Mouse (Mus musculus) naive thymus-derived CD4-positive, alpha-beta T cell, adult 2 months (primary cell): ENCODE measurements around the gene 5730522E02Rik.

Experiments
- DNase-seq: peaks from one replicate; pipeline ENCODE4 v3.0.0-alpha.2; 2011; ENCODE audit warnings: low read depth

Gene 5730522E02Rik

DNA sequence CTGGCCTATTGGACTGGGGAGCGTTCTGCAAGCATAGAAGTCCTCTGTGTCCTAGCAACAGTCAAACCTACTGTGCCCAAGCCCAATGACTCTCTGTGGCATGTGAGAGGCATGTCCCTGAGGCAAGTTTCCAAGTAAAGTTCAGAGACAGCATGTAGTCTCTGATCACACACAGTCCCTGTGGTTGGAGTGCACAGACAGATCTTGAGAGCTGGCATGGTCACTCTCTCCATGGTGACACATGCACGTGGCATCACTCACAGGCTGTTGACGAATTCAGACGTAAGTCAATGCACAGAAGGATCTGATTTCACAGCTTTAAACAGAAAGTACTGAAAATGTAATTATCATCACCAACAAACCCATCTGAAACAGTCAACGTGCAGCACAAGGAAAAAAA is 210.8 kb downstream of the 5730522E02Rik start:
- no peak for DNase-seq

DNA sequence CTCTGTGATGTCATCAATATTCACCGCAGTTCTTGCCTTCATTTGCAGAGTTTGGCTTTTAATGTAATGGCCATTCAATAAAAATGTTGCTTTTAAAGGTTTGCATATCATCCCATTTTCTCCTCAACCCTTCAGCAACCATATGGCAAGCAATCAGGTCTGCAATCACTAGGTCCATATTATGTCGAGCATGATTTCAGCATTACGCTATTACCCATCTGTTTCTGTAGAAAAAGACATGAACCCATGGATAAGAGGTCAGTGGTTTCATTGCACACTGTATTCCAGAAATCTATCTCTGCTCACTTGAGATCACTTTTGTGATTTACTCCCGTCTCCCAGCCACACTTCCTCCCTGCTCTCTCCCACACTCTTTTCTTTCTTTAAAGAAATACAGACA is 213.1 kb downstream of the 5730522E02Rik start:
- no peak for DNase-seq

DNA sequence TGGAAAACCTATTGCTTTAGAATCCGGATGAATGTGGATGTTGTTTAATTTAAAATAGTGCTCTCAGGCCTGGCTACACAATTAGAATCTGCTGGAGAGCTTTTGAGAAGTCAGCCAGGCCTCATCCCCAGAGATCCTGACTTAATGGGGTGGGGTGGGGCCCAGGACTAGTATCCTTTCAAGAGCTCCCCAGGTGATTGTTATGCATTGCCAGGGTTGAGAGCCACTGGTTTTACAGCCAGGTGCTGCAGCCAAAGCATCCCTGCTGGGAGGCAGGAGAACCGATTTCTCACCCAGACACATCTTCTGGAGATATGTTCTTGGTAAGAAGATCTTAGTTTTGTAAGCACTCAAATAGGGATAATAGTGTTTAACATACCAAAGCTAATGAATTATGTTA is 216.4 kb downstream of the 5730522E02Rik start:
- no peak for DNase-seq

DNA sequence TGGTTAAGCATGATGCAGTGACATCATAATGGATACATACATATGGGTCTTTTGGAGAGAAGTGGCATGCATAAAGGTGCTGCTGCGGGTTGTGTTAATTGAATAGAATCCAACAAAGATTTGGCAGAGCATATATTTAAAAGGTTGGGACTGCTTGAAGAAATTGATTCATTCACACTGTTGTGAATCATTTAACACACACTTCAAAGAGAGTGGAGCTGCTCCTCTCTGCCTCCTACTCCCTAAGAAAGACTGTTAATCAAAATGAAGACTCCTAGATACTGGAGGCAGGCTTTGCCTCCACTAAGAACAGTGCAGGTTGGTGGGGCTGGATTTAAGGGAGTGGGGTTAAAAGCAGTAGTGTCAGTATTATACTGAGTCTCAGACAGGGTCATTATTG is 218.3 kb downstream of the 5730522E02Rik start:
- no peak for DNase-seq

DNA sequence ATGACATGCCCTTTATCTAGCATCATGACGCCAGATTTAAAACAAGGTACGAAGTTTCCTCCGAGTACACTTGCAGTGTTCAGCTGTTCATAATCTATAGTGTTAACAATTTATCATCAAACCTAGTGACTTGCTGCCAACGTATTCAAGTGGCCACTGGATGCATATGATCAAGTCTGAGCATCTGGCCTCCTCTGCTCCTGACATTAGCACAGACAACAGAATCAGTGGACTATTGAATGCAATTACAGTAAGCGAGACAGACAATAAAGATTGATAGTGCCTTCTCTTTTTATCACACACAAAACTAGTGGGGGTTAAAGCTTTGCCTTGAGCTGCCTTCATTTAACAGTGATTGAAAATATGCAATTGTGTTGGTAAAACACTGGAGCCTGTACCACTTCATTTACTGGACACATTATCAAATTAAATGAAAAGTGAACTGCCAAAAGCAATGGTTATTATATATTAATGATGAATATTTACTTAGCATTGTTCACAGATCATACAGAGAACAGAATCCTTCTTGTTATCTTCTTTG is 231.8 kb downstream of the 5730522E02Rik start:
- no peak for DNase-seq

DNA sequence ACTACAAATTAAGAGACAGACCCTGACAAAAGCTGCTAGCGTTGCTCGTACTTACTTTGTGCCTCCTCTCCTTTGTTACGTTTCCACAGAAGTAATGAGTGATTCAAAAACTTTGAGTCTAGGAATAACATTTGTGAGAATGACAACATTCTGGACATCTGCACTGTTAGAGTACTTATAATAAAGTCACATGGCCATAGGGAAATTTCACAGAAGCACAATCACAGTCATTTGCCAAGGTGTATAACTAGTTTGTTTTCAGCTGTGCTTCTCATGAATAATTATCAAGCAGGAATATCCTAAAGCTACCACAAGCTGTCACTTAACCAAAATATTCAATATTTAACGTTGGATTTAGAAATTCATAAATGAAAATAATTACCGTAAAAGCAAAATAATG is 269.1 kb downstream of the 5730522E02Rik start:
- DNase-seq, result no peak

DNA sequence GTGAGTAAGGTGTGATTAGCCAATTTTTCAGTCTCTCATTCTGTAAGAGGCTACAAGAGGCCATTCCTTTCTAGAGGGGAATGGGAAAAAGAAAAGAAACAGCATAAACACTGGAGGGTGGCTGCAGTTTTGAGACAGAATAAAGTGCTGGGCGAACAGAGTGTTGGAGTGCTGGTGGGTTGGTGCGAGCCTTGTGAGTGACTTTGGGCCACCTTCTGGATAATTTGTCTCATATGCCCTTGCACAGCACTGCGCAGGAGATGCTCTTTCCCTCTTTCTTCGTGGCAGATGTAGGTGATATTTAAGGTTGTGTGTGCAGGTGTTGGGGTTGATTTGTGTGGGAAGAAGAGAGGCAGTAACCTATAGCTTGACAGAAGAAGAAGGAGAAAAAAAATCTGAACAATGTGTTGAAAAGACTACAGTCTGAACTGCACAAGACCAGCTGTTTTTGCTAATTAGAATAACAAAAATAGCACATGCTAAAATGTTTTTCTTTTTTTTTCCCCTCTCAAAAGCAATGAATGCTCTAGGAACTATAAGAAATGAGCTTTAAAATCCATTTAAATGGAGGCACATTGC is 269.8 kb downstream of the 5730522E02Rik start:
- DNase-seq, result no peak

DNA sequence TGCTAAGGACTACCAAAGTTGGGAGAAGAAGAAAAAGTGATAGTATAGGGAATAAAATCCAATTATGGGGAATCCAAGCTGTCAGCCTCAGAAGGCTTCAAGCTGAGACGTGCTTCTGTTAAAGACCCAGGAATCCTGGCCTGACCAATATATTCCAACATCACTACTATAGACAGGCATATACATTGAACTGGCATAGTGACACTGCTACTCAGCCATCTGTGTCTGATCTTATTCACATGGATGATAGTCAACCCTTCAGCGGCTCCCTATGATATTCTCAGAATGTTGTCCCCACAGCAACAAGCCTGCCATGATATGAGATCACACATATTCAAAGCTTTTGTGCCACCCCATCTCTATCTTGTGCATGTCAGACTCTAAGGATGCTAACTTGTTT is 284.3 kb downstream of the 5730522E02Rik start:
- DNase-seq, result no peak

DNA sequence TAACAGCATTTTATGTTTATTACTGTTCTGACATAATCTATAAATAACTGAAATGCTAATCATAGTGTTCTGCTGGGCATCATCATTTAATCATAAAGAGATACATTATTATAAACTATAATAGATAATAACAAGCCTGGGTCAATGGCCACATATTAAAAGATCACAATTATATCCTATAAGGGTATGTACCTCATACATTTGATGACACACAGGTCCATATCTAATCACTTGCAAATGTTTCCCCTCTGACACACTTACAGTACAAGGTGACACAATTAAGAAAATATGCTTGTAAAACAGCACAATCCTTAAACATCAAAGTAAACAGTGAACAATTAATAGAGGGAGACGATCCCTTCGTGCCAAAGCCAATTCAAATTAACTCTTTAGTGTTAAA is 308.2 kb downstream of the 5730522E02Rik start:
- no peak for DNase-seq

DNA sequence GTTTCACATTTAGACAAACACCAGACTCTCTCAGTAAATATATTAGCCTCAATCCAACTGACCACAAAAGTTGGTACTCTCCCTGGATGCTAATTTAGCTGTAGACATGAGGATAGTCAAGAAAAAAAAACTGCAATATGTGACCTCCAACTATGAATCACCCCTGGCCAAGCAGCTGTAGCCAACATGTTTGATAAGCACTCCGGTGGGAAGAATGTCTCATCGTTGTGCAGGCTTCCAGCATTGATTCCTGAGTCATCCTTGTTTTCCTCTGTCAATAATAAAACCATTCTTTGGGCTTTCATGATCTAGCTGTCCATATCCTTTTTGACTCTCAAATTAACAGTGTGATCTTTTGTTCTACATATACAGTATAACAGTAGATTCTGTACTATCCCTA is 308.9 kb downstream of the 5730522E02Rik start:
- DNase-seq, result no peak

DNA sequence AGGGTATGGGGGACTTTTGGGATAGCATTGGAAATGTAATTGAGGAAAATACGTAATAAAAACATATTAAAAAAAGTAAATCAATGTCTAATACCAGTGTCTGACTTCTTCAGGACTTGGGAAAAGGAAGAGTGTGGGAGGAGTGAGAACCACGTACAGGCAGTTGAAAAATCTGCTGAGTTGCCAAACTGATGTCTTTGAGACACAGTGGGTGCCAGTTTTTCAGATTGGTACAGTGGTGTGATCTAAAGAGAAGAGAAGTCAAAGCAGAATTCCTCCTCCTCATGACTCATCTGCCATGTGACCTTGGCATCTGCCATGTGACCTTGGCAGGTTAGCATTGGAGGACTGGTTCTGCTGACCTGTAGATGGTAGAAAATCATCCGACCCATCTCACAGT is 316.7 kb downstream of the 5730522E02Rik start:
- no peak for DNase-seq

DNA sequence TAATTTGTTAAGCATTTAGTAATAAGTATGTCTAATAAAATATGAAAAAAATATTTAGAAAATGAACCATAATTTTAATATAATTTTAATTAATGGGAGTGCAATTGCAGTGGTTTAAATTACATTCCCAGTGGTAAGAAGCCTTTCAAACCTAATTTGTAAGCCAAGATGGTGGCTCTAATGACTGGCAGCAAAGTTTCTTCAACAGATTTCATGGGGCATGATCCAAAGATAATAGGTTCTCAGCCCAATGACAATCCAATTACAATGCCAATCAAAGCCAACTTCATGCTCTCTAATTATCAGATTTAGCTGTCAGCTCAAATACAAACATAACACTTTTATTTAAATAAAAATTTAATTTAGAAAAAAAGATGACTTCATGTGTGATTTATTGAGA is 337.6 kb downstream of the 5730522E02Rik start:
- DNase-seq, result no peak

DNA sequence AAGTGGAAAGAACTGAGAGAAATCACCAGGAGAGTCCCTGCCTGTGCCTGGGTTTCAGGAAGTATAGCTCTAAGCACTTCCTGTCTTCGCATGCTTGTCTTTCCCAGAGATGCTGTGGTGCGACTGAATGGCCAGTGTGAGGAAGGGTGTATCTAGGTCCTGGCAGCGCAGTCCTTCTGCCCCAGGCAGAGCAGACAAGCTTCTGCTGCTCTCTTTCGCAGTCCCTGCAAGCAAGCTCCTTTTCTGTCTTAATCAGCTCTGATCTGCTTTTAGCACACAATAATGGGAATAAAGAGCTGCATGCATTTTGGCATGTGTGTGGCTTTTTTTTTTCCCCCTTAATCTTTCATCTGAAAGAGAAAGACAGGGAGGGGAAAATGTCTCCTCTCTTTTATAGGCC is 338.2 kb downstream of the 5730522E02Rik start:
- DNase-seq, result no peak

DNA sequence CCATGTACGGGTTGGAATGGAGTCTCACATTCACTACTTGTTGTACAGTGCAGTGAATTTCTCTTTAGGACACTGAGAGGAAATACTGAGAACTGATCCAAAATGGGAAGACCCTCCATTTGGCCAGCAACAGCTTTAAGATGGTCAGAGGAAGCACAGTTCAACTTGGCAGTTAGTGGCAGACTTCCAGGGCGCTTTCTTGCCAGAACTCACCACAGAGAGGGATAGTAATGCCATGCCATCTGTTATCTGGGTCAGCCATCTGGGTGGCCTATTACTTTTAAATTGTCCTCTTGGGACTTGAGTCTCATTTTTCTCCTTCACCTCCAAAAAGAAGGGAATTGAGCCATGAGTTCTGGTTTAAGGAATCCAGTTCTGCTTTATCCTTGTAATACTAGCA is 344.3 kb downstream of the 5730522E02Rik start:
- no peak for DNase-seq

DNA sequence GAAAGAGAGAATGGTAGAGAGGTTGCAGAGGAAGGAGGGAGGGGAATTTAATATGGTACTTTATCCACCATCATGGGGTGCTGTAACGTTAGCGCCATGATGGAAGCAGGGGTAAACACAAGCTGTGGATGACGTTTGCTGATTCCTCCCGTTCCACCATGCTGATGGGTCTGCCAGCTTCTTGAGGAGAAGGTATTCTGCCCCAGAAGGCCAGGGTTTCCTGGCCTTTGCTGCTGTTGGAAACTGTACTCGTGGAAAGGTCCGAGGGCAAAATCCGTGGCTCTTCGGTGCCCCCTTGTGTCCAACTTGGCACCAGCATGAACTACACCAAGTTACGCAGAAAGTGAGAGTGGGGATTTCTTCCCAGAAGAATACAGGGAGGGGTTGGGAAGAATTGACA is 347.9 kb downstream of the 5730522E02Rik start:
- no peak for DNase-seq

DNA sequence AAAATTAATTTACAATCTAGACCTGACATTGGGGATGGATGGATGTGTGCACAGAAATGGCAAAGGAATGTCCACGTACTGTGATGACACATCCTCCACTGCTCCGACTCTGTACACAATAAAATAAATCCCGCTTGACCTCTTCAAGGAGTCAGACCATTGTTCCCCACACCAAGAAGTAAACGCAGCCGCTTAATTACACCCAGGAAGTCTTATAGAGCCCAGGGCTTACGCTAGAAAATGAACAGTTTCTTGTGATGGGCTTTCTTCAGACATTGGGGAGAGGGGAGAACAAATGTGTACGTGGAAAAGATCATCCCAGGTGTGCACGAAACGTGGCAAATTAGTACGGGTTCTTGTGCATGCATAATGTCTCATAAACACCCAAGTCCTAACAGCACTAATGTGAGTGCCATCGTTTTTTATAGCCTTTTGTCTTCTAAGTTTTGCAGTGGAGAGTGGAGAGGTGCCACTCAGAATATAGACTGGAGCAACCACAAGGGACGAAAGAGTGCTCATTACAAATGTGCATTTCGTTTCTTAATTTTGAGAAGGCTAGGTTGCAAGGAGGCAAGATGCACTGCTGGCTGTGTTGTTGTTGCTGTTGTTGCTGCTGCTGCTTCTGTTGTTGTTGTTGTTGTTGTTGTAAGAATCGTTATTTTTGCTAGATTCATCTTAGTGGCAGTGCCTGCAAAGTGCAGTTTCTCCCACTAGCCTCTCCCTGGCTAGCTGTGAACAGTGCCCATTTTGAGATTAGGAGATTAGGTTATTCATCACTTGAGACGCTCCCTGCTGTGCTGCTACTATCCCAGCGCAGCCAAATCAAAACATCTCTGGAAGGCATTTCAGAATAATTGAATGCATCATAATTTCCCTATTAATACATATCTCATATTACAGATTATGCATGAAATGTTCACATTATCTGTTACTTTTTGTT is 353.7 kb downstream of the 5730522E02Rik start:
- DNase-seq, result no peak

DNA sequence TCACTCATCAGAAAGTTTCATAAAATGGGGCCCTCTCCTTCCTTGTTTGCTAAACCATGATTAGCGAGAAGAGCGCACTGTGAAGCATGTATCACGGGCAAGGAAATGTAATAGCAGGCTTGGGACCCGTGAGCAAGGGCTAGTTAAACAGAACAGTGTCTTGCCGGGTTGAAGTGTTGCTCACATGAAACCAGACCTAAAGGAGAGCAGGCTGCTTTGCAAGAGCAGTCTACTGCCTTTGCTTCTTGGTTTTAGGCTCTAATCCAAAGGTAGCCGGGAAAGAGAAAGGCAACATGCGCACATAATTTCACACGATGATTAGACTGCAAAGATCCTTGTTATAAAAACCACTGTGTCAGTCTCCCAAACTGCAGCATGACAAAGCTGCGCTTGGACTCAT is 354.8 kb downstream of the 5730522E02Rik start:
- no peak for DNase-seq

DNA sequence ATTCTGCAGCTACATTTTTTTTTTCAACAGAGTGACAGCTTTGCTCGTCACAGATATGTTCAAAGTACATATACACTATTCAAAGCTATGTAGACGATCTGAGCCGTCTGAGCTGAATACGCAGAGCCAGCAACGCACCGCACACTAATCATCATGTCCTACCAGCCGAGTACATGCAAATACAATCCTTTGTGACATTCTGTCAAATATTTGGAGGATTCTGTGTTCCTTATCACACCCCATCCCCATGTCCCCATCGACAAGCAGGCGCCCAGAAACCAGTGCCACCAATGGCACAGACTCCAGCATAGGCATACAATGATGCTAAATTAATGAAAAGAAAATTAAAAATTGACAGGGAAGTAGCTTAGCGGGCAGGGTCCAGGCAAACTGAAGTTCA is 356.3 kb downstream of the 5730522E02Rik start:
- DNase-seq, result no peak

DNA sequence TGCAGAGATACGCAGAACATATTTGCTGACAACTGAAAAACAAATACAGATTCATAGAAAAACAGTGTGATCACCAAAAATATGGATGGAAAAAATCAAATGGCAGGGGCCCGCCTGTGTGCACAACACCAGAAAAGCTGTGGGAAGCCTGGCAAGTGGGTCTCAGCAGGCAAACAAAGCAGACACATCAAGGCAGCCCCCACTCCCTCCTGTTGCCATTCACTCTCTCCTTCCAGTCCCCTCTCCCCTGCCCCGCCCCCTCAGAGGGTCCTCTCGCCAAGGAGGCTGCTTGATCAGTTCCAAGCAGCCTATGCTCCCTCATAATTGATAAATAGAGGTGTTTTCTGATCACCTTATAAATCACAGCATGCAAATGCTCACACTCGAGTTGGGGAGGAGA is 357.5 kb downstream of the 5730522E02Rik start:
- no peak for DNase-seq

DNA sequence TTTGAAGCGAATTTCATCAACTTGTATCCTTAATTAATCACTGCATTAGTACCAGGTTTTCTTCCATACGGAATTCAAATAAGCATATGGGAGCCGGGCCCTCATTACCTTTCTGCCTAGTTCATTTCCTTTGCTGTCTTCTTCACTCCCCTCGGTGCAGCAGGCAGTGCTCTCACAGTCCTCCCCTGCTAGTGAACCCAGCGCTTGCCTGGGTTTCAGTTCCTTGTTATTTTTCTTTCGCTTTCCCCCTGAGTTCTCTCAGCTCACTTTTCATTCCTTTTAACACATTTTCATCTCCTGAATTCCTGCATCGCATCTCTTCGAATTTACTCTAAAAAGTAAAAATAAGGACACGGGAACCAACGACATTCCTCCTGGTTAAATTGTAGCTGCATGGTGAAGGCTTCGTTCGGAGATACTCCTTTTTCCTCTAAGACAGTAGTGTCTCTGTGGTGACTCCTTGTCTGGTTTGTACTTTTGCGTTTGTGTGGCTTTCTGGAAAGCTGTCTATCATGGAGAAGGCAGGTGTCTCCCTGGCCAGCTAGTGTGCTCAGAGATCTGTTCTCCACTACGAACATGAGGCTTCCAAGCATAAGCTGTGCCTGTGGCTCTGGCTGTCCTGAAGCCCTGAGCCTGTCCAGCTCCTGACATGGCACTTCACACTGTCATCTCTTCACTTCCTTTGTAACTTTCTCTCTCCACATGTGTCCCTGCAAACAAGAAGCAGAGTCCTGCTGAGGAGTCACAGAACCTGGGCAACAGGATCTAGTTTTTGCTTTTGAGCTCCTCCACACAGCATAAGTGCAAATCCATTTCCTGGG is 361.5 kb downstream of the 5730522E02Rik start:
- no peak for DNase-seq

DNA sequence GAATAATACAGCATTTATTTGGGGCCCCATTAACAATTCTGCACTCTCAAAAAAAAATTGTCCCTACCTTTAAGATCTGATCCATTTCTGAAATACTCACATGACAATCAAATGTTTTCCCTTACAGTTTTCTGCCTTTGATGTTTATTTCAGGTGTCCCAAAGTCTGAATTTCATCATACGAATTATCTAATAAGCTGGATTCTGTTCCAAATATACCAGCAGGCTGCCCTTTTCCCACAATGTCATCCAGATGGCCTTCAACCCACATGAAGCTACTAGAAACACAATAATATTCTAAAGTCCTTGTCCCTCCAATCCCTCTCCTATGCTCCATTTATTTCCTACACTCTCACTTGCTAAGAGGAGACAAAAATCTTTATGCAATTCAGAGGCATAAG is 372.1 kb downstream of the 5730522E02Rik start:
- no peak for DNase-seq

DNA sequence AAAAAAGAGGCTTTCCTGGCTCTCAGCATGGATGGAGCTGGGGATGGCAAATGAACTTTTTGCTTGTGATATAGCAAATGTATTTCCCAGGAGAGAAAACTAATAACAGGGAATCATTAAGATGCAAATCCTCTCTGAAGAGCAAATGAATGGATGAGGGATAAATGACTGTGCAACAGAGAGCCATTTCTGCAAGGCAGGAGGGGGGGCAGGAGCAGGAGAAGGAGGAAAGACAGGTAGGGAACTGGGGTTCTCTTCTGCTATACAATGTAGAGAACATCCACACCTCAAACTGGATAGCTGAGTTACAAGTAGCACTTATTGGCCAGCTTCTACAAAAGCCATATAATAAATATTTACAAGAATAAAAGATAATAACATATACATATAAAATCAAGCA is 390.8 kb downstream of the 5730522E02Rik start:
- no peak for DNase-seq

DNA sequence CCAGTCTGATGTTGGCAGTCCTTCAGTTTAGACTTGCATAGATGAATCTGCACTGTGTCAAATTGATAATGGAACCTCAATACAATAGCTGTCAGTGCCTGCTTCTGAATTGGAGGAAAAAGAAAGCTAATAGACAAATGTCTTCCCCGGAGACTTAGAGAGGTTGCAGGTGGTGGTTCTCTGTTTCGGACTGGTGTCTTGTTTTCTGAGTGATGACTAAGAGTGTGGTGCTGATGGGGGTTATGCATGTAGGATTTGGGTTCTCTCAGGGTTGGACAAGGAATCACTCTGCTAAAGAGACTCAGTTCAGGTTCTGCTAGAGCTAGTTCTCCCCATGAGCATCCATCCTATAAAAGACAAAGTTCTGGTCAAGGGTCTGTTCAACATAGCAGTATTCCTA is 397.1 kb downstream of the 5730522E02Rik start:
- no peak for DNase-seq
